Mouse (Mus musculus) limb, embryonic 15.5 days (tissue): Measurements from ENCODE around the gene Pkd1l1. TPM values are rescaled to one million over a fixed set of nuclear protein-coding genes. Genes with fewer than 3 reads are reported as not detected.

Experiments used
- ATAC-seq: fragments of 200-750 bp; cut with Nextera tagmentation; 2 replicates; pipeline ENCODE4 v1.8.0; 2017; ENCODE audit warnings: low read depth, moderate TSS enrichment; ENCODE audit not compliant: insufficient number of reproducible peaks, low FRiP score, low TSS enrichment
- H3K27ac ChIP-seq: fragments of 300-500 bp; sonication (generic); 2 replicates; pipeline ENCODE4 v1.5.1; 2015; ENCODE audit warnings: moderate library complexity, mild to moderate bottlenecking, inconsistent platforms
- H3K27me3 ChIP-seq: fragments of 300-500 bp; sonication (generic); 2 replicates; pipeline ENCODE4 v1.6.1; 2015; ENCODE audit warnings: inconsistent platforms
- H3K36me3 ChIP-seq: fragments of 300-500 bp; sonication (generic); 2 replicates; pipeline ENCODE4 v1.6.1; 2015; ENCODE audit warnings: inconsistent platforms
- H3K4me1 ChIP-seq: fragments of 300-500 bp; sonication (generic); 2 replicates; pipeline ENCODE4 v1.6.1; 2015; ENCODE audit warnings: inconsistent platforms
- H3K4me2 ChIP-seq: fragments of 300-500 bp; sonication (generic); 2 replicates; pipeline ENCODE4 v1.6.1; 2015; ENCODE audit warnings: mild to moderate bottlenecking, inconsistent platforms
- H3K4me3 ChIP-seq: fragments of 300-500 bp; sonication (generic); 2 replicates; pipeline ENCODE4 v1.5.1; 2015; ENCODE audit warnings: mild to moderate bottlenecking, inconsistent platforms
- H3K9ac ChIP-seq: fragments of 300-500 bp; sonication (generic); 2 replicates; pipeline ENCODE4 v1.6.1; 2015; ENCODE audit warnings: inconsistent platforms
- H3K9me3 ChIP-seq: fragments of 300-500 bp; sonication (generic); 2 replicates; pipeline ENCODE4 v1.6.1; 2016; ENCODE audit warnings: inconsistent platforms
- WGBS: fragments of 180-500 bp; shearing (Covaris S2); methylation state at CpG from one replicate; pipeline ENCODE4 v1.1.7; 2015; 5-methylcytosine and 5-hydroxymethylcytosine counted together
- polyA plus RNA-seq: library from polyadenylated mRNA; unstranded; fragments of >200 nt; fragmentation: Nextera tagmentation; extraction: Ambion mirVana; gene quantifications from 2 replicates; pipeline ENCODE4 v1.2.1, GENCODE M21; 2015

Gene Pkd1l1
- polyA plus RNA-seq, 1 experiment from 2014 or later: 0.08 TPM

DNA sequence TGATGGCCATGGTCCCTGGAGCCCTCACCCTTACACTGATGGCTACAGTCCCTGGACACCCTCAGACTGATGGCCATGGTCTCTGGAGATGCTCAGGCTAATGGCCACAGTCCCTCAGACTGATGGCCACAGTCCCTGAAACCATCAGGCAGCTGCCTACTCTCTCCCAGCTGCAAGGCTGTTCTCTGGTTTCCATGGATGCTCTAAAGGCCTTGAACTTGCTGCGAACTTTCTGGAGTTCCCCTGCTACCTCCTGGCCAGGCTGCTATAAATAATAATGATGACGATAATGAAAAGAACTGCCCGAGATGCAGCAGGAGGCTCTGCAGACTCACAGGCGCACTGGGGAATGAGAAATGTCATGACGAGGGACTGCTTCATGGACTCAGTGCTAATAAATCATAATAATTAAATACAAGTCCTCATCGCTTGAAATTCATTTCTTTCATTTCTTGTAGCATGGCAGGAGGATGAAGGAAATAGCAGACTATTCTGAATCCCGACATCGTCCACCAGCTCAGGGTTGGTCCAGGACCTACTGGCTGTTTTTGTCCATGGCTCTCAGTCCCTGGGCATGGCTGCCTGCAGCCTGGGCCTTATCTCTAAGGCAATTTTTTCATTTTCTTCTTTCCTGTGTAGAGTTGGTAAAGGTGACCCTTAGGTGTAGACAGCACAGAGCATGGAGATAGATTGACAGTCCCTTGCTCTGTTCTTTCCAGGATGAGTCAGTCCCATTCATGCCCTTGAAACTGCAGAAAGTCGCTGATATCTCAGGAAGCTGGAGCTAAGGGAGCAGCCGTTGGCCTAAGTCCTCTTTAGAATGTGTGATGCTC is 191.5 kb downstream of the Pkd1l1 start:
- no peak overlapping the region for H3K4me3 ChIP-seq
- WGBS: 40% methylated on average over 10 of the region's 10 CpGs
- no peaks in the 10 kb centered on the region for H3K36me3 ChIP-seq
- H3K4me2 ChIP-seq: no peak overlapping the region
- H3K4me1 ChIP-seq: peaks cover 29% of the 10 kb centered on the region
- no peak for ATAC-seq
- H3K27me3 ChIP-seq: no peaks in the 10 kb centered on the region
- no peak overlapping the region for H3K9ac ChIP-seq
- H3K27ac ChIP-seq: peak overlapping the region; percentile 22
- no peaks in the 10 kb centered on the region for H3K9me3 ChIP-seq

- H3K4me2 ChIP-seq: no peak overlapping the region
- H3K9me3 ChIP-seq: no peaks in the 10 kb centered on the region
- peak; percentile 76 for ATAC-seq
- H3K4me1 ChIP-seq: peaks cover 29% of the 10 kb centered on the region
- H3K4me3 ChIP-seq: no peak overlapping the region
- H3K36me3 ChIP-seq: no peaks in the 10 kb centered on the region
- no peaks in the 10 kb centered on the region; the same call in 1 of the 2 replicates for H3K27me3 ChIP-seq
- WGBS: 22% methylated on average over 3 of the region's 3 CpGs
- H3K9ac ChIP-seq: no peak overlapping the region
- peak overlapping the region; percentile 51 for H3K27ac ChIP-seq
Observed at GRCm38 (mm10) chr11:8779427-8779826, 193.6 kb downstream of the Pkd1l1 start.

Other genes with a start within 250 kb of the Pkd1l1 start
- 11.1 and 11.6 TPM in 2 replicates for gene Hus1, start 37.9 kb upstream of the Pkd1l1 start, polyA plus RNA-seq
- gene Gm11992, start 75.3 kb upstream of the Pkd1l1 start, polyA plus RNA-seq: 0.33 and 0.81 TPM in 2 replicates
- gene Sun3, start 75.7 kb upstream of the Pkd1l1 start, polyA plus RNA-seq: not detected in 2 replicates
- 6.1 and 7.4 TPM in 2 replicates for gene Upp1, start 144.8 kb upstream of the Pkd1l1 start, polyA plus RNA-seq
- 0.01 and 0.03 TPM in 2 replicates for gene Abca13, start 218.7 kb upstream of the Pkd1l1 start, polyA plus RNA-seq